22 mouse cellular contexts compared by ENCODE assay signal in genomic region chr3:105367972-105368371, GRCm38 (mm10).
"Had no signal": no experiment of that assay in that cellular context is flagged by ENCODE, and none has a peak within 500 bp of the region (broad histone marks: within the 10 kb centered on the region; RNA-seq: fewer than 3 reads in every experiment).

No protein-coding gene starts in this region.

- H3K9ac ChIP-seq: limb, embryonic 13.5 days; liver, embryonic 12.5 days; liver, embryonic 15.5 days; lung, embryonic 15.5 days; midbrain, embryonic 13.5 days; stomach, embryonic 15.5 days had no signal

- H3K27me3 ChIP-seq: limb, embryonic 13.5 days; liver, embryonic 12.5 days; liver, embryonic 15.5 days; lung, embryonic 15.5 days; midbrain, embryonic 13.5 days; stomach, embryonic 15.5 days had no signal

- H3K9me3 ChIP-seq: limb, embryonic 10.5 days; limb, embryonic 13.5 days; liver, embryonic 12.5 days; liver, embryonic 15.5 days; lung, embryonic 15.5 days; megakaryocyte, embryonic 14.5 days; midbrain, embryonic 10.5 days; midbrain, embryonic 13.5 days; stomach, embryonic 15.5 days had no signal

- H3K36me3 ChIP-seq: limb, embryonic 10.5 days; limb, embryonic 13.5 days; liver, embryonic 12.5 days; liver, embryonic 15.5 days; lung, embryonic 15.5 days; midbrain, embryonic 10.5 days; midbrain, embryonic 13.5 days; stomach, embryonic 15.5 days had no signal

- ATAC-seq: liver, embryonic 12.5 days; midbrain, embryonic 13.5 days had no signal

- H3K27ac ChIP-seq: kidney, postnatal 0 days; layer of hippocampus, adult 2 months; limb, embryonic 10.5 days; limb, embryonic 13.5 days; liver, embryonic 12.5 days; liver, embryonic 15.5 days; lung, embryonic 15.5 days; midbrain, embryonic 10.5 days; midbrain, embryonic 13.5 days; stomach, embryonic 15.5 days had no signal

- H3K4me3 ChIP-seq: layer of hippocampus, adult 2 months; limb, embryonic 10.5 days; limb, embryonic 13.5 days; liver, embryonic 12.5 days; liver, embryonic 15.5 days; lung, embryonic 15.5 days; megakaryocyte, embryonic 14.5 days; midbrain, embryonic 10.5 days; midbrain, embryonic 13.5 days; stomach, embryonic 15.5 days had no signal

- H3K4me2 ChIP-seq: limb, embryonic 13.5 days; liver, embryonic 12.5 days; liver, embryonic 15.5 days; lung, embryonic 15.5 days; midbrain, embryonic 13.5 days; stomach, embryonic 15.5 days had no signal

- H3K4me1 ChIP-seq: liver, embryonic 12.5 days; liver, embryonic 15.5 days; lung, embryonic 15.5 days; megakaryocyte, embryonic 14.5 days; stomach, embryonic 15.5 days had no signal

- DNase-seq: kidney, adult 2 months; kidney, postnatal 25 days; layer of hippocampus, adult 9-11 months; liver; lung, adult 18-20 months; lung, postnatal 10 days; lung, postnatal 36 days; right cerebral cortex, adult 18-20 months; right cerebral cortex, postnatal 14 days; right cerebral cortex, postnatal 4 days; thymus, postnatal 25 days had no signal
